Mouse (Mus musculus) heart, adult 8-10 months (tissue): ENCODE measurements around the gene 4933424G06Rik. TPM values are rescaled to one million over a fixed set of nuclear protein-coding genes. Genes with fewer than 3 reads are reported as not detected.

Experiments used
- DNase-seq: peaks from one replicate; pipeline ENCODE4 v3.0.0; 2022; ENCODE audit warnings: low spot score
- total RNA-seq, 4 experiments: library from RNA; stranded (reverse); gene quantifications; 2 replicates each; pipeline ENCODE4 v1.2.4; 2022

The 4933424G06Rik gene
- total RNA-seq, 4 experiments from 2014 or later = not detected

- DNase-seq = no peak
These were observed 695 bp upstream of the 4933424G06Rik start for GRCm38 (mm10) chr1:36709055-36709853.

GRCm38 (mm10) chr1:36711104-36711503 lies 1.2 kb downstream of the 4933424G06Rik start:
- no peak for DNase-seq

GRCm38 (mm10) chr1:36714311-36714710 lies 4.4 kb downstream of the 4933424G06Rik start, which contains the start of gene Actr1b:
Actr1b (minus strand) TSS chr1:36714422.
- no peak for DNase-seq

GRCm38 (mm10) chr1:36718786-36719185 lies 8.8 kb downstream of the 4933424G06Rik start:
- DNase-seq = no peak

GRCm38 (mm10) chr1:36723146-36724056 lies 13.5 kb downstream of the 4933424G06Rik start:
- DNase-seq = no peak

GRCm38 (mm10) chr1:36724057-36724431 lies 14.1 kb downstream of the 4933424G06Rik start:
- DNase-seq = no peak

- DNase-seq = peak; percentile 81
These were observed 27.4 kb downstream of the 4933424G06Rik start for GRCm38 (mm10) chr1:36737300-36737699.

GRCm38 (mm10) chr1:36739231-36739630 lies 29.3 kb downstream of the 4933424G06Rik start:
- DNase-seq = no peak

- DNase-seq = no peak
These were observed 33.1 kb downstream of the 4933424G06Rik start for GRCm38 (mm10) chr1:36743046-36743445.

GRCm38 (mm10) chr1:36744268-36744944 lies 34.5 kb downstream of the 4933424G06Rik start:
- peak; percentile 48 for DNase-seq

- no peak for DNase-seq
These were observed 35.7 kb downstream of the 4933424G06Rik start for GRCm38 (mm10) chr1:36745661-36746060.

- no peak for DNase-seq
These were observed 36.5 kb downstream of the 4933424G06Rik start for GRCm38 (mm10) chr1:36746452-36746851.

- no peak for DNase-seq
These were observed 44.2 kb downstream of the 4933424G06Rik start for GRCm38 (mm10) chr1:36753932-36754675.

- DNase-seq = no peak
These were observed 48.6 kb downstream of the 4933424G06Rik start for GRCm38 (mm10) chr1:36758553-36758952.

GRCm38 (mm10) chr1:36759076-36759475 lies 49.1 kb downstream of the 4933424G06Rik start:
- DNase-seq = no peak

GRCm38 (mm10) chr1:36760401-36760800 lies 50.5 kb downstream of the 4933424G06Rik start:
- DNase-seq = no peak

GRCm38 (mm10) chr1:36761061-36761460 lies 51.1 kb downstream of the 4933424G06Rik start:
- no peak for DNase-seq

- DNase-seq = no peak
These were observed 51.6 kb downstream of the 4933424G06Rik start, which contains the start of gene Zap70 for GRCm38 (mm10) chr1:36761568-36761967. Zap70 (plus strand) TSS chr1:36761798.

- no peak for DNase-seq
These were observed 56.7 kb downstream of the 4933424G06Rik start for GRCm38 (mm10) chr1:36766431-36767205.

GRCm38 (mm10) chr1:36767321-36767720 lies 57.4 kb downstream of the 4933424G06Rik start:
- no peak for DNase-seq
